Mouse (Mus musculus) embryonic fibroblast, embryonic 13.5 days (primary cell): ENCODE results near the gene Pcbp3.
"Not testable (repeated sequence)": the region's sequence is repeated elsewhere in the genome, so short reads cannot be mapped to it uniquely, and the experiment has no call there.

Experiments
- CTCF ChIP-seq: IDR thresholded peaks from 2 replicates; pipeline ENCODE4 v1.5.1; 2011; ENCODE audit warnings: mild to moderate bottlenecking, control low read depth, low read length, moderate library complexity, borderline replicate concordance; ENCODE audit not compliant: insufficient read depth
- POLR2A ChIP-seq: IDR thresholded peaks from 2 replicates; pipeline ENCODE4 v1.6.1; 2011; ENCODE audit warnings: low read depth, mild to moderate bottlenecking, control low read depth, low read length, moderate library complexity

- TF ChIP-seq CTCF, POLR2A: not testable (repeated sequence)
Measured at GRCm38 (mm10) chr10:76744267-76744666, 217.4 kb downstream of the Pcbp3 start.
